Mouse (Mus musculus) kidney, postnatal 4 days (tissue): ENCODE results near the gene Gm38431.
"Not testable (repeated sequence)": the region's sequence is repeated elsewhere in the genome, so short reads cannot be mapped to it uniquely, and the experiment has no call there.

Experiments used
- DNase-seq, 2 experiments: peaks; one replicate each; pipeline ENCODE4 v3.0.0; 2021; ENCODE audit warnings: mixed read lengths in 2 of 2

Gm38431 gene

DNA sequence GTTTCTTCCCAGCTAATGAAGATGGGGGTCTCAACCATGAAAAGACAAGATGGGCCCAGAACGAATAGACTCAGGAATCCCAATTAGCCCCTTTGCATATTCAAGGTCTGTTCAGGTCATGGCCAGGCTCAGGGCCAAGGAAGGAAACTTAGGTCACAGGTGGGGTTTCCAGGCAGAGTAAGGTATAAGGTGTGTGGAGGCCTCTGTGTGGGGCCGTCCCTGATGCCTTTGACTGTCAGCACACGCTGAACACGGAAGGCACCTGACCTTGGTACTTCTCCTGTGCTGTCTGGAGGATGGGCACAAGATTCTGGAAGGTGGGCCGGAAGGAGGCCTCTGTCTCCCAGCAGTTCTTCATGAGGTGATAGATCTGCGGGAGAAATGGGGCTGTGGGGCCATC is 13.0 kb upstream of the Gm38431 start:
- no peak for DNase-seq

DNA sequence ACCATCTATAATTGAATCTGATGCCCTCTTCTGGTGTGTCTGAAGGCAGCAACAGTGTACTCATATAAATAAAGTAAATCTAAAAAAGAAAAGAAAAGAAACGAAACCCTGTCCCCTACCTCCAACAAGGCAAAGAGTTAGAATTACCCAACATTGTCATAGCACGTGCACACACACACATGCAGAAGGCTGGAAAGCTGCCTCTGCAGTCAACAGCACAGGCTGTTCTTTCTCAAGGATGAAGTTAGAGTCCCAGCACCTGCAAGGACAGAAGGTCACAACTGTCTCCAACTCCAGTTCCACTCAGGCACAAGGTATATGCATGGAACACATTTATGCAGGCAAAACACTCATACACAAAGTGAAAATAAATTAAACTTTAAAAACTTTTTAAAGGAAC is 10.3 kb upstream of the Gm38431 start:
- DNase-seq, result no peak

DNA sequence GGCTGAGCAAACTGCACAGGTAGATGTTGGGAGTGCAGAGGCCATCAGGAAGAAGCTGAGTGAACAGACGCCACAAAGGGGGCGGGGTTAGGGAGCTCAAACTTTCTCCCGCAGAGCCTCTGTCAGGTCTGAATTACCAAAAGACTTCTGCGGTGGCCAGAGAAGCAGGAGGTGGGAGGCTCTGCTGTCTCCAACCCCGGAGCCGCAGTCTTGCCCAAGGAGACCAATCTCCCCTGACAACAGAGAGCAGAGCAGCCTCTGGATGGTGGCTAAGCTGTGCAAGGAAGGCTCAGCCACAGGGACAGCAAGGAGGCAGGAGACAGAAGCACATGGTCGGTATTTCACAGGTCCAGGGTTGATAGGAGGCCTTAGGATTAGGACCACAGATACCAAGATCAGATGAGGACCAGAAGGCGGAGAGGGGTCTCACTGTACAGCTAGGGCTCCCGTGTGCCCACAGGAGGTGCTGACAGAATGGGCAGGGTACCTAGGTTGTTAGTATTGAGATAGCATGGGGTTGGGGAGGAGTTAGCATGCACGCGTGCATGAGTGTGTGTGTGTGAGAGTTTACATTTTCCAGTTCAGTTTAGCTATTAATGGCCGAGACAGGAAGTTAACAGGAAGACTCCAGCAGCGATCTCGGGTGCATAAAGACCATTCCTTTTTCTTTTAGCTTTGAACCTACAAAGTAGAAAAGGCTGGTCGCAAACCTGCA is 8.8 kb upstream of the Gm38431 start:
- no peak for DNase-seq

DNA sequence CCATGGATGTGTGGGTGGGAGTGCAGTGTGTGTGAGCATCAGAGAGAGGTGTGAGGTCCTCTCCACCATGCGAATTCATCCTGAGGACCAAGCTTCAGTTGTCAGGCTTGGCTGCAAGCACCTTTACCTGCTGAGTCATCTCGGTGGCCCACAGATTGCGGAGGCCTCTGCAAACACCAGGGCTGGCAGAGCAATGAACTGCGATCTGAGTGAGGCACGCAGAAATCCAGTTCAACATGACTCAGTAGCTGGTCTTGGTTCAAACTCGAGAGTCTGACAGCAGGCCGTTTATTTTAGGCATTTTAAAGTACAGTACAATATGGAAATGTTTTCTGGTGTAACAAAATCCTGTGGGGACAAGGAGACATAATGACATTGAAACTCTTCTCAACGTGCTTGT is 6.0 kb upstream of the Gm38431 start:
- DNase-seq, result no peak

DNA sequence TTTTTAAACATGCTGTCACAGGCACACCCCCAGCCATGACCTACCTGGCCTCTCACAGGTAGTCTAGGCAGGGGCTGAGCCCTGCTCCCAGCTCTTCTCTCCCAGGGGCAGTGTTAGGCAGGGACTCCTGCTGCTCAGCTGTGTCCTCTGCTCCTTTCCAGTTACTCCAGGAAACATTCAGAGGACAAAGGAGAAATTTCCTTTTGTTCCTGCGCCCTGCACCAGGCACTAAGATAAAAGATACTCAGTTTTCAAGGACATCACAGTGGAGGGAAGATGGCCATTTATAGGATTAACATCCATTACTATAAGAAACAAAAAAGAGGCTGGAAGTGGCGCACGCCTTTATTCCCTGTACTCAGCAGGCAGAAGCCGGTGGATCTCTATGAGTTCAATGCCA is 4.2 kb upstream of the Gm38431 start:
- DNase-seq, result no peak

DNA sequence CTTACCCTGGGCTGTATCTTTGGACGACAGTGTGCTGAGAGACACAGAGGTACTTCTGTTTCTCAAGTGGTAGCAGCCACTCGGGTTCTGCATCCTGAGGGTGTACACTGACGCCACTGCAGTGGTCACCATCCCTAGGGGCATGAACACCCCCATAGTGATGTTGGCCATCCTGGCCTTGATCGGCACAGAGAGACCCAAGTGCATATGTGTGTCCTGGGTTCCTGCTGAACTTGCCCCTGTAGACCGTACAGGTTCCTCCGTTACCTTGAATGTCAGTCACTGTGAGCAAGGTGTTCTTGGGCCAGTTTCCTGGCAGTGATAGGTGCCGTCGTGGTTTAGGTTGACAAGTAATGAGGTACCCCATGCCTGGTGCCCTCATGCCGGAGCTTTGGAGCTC is 1.6 kb upstream of the Gm38431 start:
- no peak for DNase-seq

DNA sequence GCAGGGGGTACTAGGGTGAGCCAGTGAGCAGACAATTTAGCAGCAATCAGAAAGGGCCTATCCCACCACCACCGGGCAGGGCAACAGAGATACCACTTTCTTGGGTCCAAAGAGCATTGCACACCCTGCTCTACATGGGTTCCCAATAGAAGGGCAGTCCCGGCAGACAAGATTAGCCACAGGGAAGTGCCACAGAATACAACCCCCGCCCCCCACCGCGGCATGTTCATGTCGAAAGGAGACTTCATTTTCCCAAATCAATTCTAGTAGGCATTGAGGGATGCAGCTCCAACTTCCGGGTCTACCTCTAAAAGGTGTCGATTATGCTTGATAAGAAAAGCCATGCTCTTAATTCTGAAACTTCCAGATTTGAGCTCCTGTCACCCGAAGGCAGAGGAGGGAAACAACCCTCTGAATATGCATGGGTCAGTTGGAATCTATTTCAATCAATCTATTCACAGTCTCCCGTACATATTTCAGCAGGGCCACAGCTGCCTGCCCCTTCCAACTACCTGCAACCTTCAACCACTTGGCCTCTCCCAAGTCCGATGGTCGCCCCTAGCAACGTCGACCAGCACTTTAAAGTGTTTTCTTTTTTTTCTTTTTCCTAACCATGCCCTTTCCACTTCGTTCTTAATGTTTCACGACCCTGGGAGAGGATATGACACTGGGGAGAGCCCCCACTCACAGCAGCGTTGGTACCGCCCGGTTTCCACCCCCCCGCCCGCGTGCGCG is 658 bp downstream of the Gm38431 start:
- no peak for DNase-seq

DNA sequence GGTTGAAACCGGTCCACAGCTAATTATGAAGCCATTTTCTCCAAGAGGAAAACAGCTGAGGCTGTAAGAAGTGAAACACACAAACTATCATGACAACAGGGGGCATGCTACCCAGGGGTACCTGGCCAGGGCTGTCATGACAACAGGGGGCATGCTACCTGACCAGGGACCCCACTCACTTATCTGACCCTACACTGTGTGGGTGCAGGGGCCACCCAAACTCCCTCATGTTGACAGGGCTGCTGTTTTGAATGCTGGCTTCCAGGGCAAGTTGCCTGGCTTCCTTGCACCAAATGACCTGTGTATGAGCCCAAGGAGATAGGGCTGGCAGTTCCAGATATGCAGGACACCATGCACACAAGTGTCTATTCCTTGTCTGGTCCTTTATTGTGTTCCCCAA is 1.3 kb downstream of the Gm38431 start:
- no peak for DNase-seq

DNA sequence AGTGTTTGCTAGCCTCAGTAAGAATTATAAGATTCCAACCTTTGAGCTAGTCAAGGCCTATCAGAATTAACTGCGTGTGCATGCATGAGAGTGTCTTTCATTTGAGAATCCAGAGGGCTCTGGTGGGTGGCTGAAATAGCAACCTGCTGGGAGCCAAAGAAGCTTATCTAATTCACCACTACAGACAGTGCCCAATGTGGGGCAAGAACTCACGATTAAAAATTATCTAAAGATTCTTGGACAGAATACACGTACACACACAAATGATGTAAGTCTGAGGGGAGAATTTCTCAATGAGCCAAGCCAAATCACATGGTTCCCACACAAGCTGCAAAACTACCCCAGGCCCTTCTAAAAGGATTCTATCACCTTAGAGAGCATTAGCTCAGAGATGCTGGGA is 8.5 kb downstream of the Gm38431 start:
- DNase-seq, result no peak

DNA sequence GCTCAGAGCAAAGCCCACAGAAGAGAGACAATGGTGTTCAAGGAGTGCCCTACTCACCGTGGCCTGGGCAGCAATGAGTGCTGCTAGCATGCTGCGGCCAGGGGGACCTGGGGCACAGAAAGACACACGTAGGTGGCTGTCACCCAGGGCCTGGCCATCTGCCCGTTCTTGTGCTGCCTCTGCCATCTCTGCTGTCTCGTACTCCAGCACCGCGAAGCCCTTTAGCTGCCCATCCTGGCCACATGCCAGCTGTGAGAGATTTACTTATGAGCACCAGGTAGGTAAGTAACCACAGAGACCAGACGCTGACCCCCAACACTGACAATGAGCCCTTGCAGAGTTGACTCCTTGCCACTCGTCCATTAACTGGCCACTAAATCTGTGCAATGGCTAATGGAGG is 10.7 kb downstream of the Gm38431 start:
- DNase-seq, result no peak

DNA sequence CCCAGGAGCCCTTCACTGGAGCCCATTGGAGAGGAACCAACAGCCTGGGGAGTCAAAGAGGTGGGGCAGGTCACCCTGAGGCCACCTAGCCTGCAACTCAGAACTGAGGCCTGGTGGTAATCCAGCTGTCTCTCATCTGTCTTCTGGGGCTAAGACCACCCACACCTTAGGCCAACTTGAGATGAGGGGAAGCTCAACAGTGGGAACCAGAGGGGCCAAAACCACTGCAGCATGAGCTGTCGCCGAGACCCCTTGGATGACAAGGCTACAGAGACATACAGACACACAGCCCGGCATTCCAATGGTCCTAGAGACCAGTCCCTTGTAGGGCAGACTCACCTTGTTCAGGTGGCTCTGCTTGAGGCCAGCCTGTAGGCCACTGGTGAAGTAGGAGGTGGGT is 16.2 kb downstream of the Gm38431 start:
- no peak for DNase-seq

DNA sequence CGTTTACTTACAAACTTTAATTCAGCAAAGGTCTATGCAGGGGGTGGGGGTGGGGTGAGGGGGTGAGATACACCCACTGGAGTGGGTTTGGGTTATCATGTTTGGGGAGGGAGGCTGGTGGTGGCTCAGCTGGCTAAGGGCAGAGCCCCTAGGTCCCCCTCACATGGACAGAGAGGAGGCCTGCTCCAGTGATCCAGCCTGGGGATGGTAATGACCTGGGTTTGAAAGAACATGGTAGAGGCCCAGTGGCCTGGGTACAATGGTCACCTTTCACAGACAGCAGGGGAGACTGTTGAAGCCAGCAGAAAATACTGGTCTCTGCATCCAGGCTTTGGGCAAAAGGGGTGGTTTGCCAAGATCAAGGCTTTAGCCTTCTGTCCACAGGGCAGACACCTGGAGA is 17.6 kb downstream of the Gm38431 start:
- no peak for DNase-seq

DNA sequence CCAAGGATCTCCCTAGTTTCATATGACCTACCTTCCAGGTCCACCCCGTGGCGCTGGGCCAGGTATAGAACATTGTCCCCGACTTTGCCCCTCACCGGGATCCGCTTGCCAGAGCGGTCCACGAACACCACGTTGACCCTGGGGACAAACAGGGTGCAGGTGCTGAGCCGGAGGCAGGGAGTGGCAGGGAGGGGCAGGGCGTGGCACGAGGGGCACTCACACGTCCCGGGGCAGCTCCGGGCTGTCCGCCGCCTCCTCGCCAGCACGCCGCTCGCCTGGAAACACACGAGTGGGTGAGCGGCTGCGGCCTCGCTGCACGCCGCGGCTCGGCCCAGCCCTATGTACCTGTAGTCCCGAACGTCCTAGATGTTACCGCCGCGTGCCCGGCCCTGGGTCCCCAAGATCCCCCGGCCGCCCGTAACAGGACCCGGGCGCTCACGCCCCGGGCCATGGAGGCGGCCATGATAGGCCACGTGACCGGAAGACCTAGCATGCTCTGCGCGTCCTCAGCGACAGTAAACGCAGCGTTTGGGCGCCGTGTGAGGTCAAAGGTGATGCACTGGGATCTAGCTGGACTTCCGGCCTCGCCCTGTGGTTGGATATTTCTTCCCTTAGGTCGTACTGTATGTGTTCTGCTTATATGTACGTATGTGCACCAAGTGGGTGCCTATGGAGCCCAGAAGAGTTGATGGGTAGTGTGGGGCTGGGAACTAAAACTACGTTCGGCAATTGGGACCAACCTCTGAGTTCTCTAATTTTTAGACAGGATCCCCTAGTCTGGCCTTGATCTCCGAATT is 18.6 kb downstream of the Gm38431 start, which contains the start of the genes Gm49373 and Fdx1l:
Gene Gm49373 (minus strand): TSS at position 53 of the 797 bp plus-strand sequence.
Gene Fdx1l (minus strand): TSS at position 571 of the 797 bp plus-strand sequence.
- DNase-seq, result peak; percentile 93 to 96

DNA sequence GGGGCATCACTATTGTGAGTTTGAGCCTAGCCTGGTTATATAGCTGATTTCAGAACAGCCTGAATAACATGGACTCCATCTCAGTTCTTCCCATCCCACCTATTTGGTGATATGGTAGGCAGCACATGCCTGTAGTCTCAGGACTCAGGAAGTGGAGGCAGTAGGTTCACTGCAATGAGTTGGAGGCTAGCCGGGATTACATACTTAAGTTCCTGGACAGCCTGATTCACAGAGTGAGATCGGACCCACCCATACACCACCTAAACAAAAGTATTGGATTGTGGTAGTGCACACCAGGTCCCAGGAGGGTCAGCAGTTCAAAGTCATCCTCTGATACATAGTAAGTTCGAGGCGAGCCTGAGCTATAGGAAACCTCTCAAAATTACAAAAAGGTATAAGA is 19.2 kb downstream of the Gm38431 start:
- peak in 1 of 2 experiments; percentile 13 for DNase-seq

DNA sequence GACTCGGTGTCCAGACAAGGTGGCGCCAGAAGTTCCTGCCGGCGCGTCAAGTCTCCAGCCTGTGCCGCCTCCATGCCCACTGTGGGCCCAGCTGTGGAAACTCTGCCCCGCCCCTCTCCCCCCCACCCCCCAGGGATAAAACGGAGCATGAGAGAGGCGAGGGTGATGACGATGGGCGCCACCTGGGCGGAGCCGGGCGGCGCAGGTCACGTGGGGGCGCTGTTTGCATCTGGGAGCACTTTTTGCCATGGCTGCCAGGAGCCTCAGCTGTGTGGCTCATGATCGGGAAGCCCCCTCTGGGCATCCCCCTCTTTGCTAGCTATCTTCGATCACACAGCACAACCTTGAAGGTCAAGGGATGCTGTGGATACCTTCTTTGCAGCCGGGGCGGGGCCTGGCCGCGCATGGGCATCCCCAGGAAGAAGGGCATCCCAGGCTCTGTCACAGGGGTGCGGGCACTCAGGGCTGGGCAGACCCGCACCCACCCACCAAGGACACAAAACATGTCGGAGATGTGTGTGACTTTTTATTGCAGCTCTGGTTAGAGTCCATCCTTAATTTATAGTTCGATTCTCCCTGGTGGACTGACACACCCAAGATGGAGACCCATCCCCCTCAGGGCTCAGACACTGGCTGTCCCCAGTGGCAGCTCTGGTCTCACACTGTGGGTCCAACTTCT is 24.7 kb downstream of the Gm38431 start, which contains the start of gene Zglp1:
Gene Zglp1 (minus strand): TSS at position 88 of the 679 bp plus-strand sequence.
- DNase-seq, result no peak

DNA sequence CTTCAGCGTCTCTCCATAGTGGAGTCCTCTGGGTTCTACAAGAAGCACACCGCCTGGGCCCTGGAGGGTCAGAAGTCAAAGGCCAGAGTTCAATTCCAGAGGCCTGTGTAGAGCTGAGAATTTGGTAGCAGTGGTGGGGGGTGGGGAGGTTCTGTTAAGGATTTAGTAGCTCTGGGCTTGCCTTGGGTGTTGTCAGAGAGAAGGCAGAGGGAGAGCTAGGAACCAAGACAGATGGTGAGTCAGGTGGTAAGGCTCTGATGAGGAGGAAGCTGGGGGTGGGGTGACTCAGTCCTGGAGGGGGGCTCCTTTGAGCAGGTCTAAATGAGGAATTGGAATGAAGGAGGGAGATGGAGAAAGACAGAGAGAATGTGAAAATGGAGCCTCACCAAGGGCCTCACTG is 28.9 kb downstream of the Gm38431 start:
- DNase-seq, result no peak

DNA sequence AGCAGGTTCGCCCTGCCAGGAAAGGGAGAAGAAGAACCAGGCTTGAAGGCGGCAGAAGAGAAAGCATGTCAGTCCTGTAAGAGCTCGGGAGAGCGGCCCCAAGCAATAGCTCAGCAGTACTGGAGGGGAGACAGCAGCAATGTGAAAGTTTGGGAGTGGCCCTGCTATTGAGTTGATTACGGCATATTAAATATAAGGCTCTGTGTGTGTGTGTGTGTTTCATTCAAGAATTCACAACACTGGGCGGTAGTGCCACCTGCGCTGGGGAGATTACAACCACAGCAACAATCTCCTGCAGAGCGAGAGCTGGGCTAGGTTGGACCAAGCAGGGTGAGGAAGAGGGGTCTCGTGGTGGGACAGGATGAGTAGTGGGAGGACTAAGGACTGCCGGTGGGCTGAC is 40.2 kb downstream of the Gm38431 start:
- DNase-seq, result no peak

DNA sequence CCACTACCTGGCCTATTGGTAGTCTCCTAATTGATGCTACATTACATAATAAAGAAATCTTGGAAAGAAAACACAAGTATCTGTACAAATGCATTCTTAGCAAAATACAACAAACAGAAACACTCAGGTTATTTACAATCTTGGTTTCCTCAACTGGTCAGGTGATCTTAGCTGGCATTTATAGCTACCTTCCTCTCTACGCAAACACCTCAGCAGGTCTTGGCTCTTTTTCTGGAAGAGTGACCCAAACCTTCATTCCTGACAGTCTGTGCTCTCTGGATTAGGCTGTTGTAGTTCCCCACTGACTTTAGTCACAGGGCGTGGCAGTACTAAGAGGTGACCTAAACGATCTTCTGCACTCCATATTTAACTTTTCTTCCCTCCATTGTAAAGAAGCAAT is 46.6 kb downstream of the Gm38431 start:
- DNase-seq, result no peak

DNA sequence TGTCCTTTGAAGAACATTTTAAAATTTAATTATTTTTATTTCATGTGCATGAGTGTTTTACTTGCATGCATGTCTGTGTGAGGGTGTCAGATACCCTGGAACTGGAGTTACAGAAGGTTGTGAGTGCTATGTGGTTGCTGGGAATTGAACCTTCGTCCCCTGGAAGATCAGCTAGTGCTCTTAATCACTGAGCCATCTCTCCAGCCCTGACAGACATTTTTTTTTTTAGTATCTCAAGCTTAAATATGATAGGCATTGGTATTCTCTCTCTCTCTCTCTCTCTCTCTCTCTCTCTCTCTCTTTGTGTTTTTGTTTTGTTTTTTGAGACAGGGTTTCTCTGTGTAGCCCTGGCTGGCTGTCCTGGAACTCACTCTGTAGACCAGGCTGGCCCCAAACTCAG is 47.0 kb downstream of the Gm38431 start:
- DNase-seq, result not testable (repeated sequence)

DNA sequence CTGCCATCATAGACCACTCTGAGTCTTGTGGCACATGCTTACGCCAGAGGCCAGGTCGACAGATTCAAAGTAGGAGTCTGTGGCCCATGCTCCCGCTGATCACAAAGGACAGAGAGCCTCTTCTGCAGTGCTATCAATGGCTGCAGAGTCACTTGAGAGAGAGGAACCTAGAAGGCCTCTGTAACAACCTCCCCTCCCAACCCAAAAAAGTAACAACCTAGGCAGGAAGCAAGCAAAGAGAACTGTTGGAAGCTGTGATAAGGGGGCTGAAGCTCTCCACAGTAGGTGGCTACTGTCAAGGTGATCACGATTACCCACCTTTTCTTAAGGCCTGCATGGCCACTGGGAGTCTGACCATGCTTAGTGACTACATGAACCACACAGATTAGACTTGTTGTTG is 48.2 kb downstream of the Gm38431 start:
- no peak for DNase-seq

DNA sequence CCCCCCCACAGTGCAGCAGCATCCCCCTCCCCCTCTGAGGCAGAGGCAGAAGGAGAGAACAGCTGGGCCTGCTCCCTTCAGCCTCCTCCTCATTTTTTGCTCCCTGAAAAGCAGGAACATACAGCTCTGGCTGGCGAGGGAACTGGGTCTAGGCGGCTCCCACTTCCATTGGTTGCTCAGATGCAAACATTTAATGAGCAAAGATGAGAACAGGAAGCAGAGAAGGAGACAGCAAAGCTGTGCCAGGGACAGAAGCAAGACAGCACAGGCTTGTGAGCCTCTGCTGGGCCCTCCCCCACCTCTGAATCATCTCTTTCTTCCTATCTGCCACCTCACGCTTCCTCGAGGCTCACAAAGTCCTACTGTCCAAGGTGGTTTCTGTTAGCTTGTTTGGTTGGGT is 50.5 kb downstream of the Gm38431 start:
- peak; percentile 34 to 54 for DNase-seq

DNA sequence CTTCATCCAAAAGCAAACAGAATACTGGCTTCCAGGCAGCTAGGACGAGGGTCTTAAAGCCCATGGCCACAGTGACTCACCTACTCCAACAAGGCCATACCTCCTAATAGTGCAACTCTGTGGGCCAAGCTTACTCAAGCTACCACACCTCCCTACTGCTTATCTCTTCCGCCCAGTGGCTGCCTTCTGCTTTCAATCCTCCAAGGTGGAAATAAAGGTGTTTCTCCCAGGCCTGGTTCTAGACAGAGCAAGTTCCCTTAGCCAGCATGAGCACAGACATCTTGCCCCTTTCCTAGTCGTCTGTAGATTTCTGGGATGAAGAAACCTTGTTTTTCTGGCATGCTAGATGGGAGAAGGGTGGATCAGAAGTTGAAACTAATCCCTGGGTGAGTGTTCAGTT is 52.0 kb downstream of the Gm38431 start:
- DNase-seq, result no peak

DNA sequence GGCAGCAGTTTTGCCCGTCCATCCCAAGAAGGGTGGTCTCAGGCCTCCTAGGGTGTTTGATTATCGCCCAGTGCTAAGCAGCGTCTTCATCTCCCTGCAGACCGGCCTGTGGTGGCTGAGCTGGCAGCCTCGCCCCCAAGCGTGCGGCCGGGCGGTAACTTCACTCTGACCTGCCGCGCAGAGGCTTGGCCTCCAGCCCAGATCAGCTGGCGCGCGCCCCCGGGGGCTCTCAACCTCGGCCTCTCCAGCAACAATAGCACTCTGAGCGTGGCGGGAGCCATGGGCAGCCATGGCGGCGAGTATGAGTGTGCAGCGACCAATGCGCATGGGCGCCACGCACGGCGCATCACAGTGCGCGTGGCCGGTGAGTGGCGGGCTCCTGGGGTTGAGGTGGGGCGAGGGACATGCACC is 54.3 kb downstream of the Gm38431 start:
- DNase-seq, result peak; percentile 69 to 79
